Comparison of ENCODE assay signal across 12 mouse cellular contexts in the genomic region with DNA sequence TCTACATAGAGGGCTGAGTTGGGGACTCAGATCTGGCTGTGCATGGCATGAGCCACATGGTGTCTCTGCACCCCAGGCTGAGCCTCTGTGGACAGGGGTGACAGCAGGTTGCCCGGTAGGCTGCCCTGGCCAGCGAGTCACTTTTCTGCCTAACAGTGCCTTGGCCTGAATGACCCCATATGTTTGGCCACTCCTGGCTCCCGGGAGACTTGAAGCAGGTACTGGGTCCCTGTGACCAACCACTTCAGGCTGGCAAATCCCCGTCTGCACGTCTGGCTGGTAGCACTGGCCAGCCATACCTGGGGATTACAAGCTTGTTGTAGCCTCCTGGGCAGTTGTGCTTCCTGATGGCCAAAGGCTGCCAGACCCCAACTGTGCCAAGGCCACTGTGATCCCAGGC.
DNase-seq lines count a peak whose midpoint lies in the region; ATAC-seq and TF ChIP-seq lines count a peak whose summit lies in the region.
"Had no signal": no experiment of that assay in that cellular context is flagged by ENCODE, and none has a peak within 500 bp of the region (broad histone marks: within the 10 kb centered on the region; RNA-seq: fewer than 3 reads in every experiment).

No protein-coding gene starts in this region.

- TF ChIP-seq CTCF in forebrain, postnatal 0 days (IDR thresholded peaks at IDR 0.05; ENCODE audit: low read depth): no peak
- TF ChIP-seq CTCF in liver, adult 2 months (IDR thresholded peaks at IDR 0.05; ENCODE audit: low read depth, low read length): peak; percentile 28; the same call in 1 of the 2 replicates
- no peak for TF ChIP-seq CTCF in liver, postnatal 0 days (IDR thresholded peaks at IDR 0.05; ENCODE audit: low read depth)

- no peak for DNase-seq in forebrain, postnatal 0 days
- DNase-seq in liver, adult 2 months (ENCODE audit: extremely low read depth, low read depth, low spot score): no peak
- DNase-seq in liver, postnatal 0 days: no peak
- no peak for DNase-seq in hindbrain, embryonic 14.5 days (ENCODE audit: low spot score)
- no peak for DNase-seq in layer of hippocampus, adult 9-11 months
- DNase-seq: B cell, adult 2 months; cerebellum, adult 11 months; gastrocnemius, postnatal 25 days; liver had no signal

- H3K27me3 ChIP-seq in forebrain, embryonic 13.5 days: no peaks in the 10 kb centered on the region
- H3K27me3 ChIP-seq in forebrain, postnatal 0 days (ENCODE audit: insufficient read depth, low read length): no peaks in the 10 kb centered on the region
- no peaks in the 10 kb centered on the region for H3K27me3 ChIP-seq in liver, adult 2 months (ENCODE audit: control insufficient read depth, insufficient read depth, low read length)
- no peaks in the 10 kb centered on the region for H3K27me3 ChIP-seq in liver, postnatal 0 days (ENCODE audit: insufficient read depth, low read length)
- no peaks in the 10 kb centered on the region for H3K27me3 ChIP-seq in hindbrain, embryonic 14.5 days (ENCODE audit: control insufficient read depth, insufficient read depth, low read length)
- no peaks in the 10 kb centered on the region for H3K27me3 ChIP-seq in neural tube, embryonic 14.5 days (ENCODE audit: control insufficient read depth, insufficient read depth, low read length)

- peak overlapping the region; percentile 49 for H3K27ac ChIP-seq in forebrain, embryonic 13.5 days
- no peak overlapping the region for H3K27ac ChIP-seq in forebrain, postnatal 0 days (ENCODE audit: low read depth, low read length)
- H3K27ac ChIP-seq in liver, adult 2 months (replicated peaks; ENCODE audit: insufficient read depth, low read depth, low read length): no peak overlapping the region; the same call in 1 of the 2 replicates
- H3K27ac ChIP-seq in liver, postnatal 0 days (ENCODE audit: low read depth): no peak overlapping the region
- H3K27ac ChIP-seq in hindbrain, embryonic 14.5 days: peak overlapping the region; percentile 76
- H3K27ac ChIP-seq in neural tube, embryonic 14.5 days (ENCODE audit: low read depth, low read length): peak overlapping the region; percentile 52

- WGBS in forebrain, embryonic 13.5 days: 79% methylated on average over 5 of the region's 5 CpGs
- WGBS in forebrain, postnatal 0 days: 78% methylated on average over 5 of the region's 5 CpGs
- 40% methylated on average over 5 of the region's 5 CpGs for WGBS in liver, adult 2 months
- 69% methylated on average over 5 of the region's 5 CpGs for WGBS in liver, postnatal 0 days (ENCODE audit: insufficient replicate concordance)
- WGBS in hindbrain, embryonic 14.5 days: 87% methylated on average over 5 of the region's 5 CpGs
- 72% methylated on average over 5 of the region's 5 CpGs for WGBS in neural tube, embryonic 14.5 days

- H3K36me3 ChIP-seq in forebrain, embryonic 13.5 days (ENCODE audit: poor library complexity, severe bottlenecking): peaks cover 71% of the 10 kb centered on the region
- H3K36me3 ChIP-seq in forebrain, postnatal 0 days (ENCODE audit: insufficient read depth): peaks cover 29% of the 10 kb centered on the region
- H3K36me3 ChIP-seq in liver, adult 2 months (ENCODE audit: control insufficient read depth, insufficient read depth, low read length): no peaks in the 10 kb centered on the region
- peaks cover 29% of the 10 kb centered on the region for H3K36me3 ChIP-seq in liver, postnatal 0 days (replicated peaks; ENCODE audit: insufficient read depth, low read length)
- peaks cover 20% of the 10 kb centered on the region; the same call in 1 of the 2 replicates for H3K36me3 ChIP-seq in hindbrain, embryonic 14.5 days (replicated peaks; ENCODE audit: control insufficient read depth, insufficient read depth)
- H3K36me3 ChIP-seq in neural tube, embryonic 14.5 days (ENCODE audit: control insufficient read depth, insufficient read depth, low read length): peaks cover 16% of the 10 kb centered on the region; the same call in 1 of the 2 replicates

- no peak overlapping the region for H3K4me3 ChIP-seq in forebrain, embryonic 13.5 days
- H3K4me3 ChIP-seq in forebrain, postnatal 0 days (ENCODE audit: low read depth, low read length): no peak overlapping the region
- no peak overlapping the region for H3K4me3 ChIP-seq in liver, adult 2 months (ENCODE audit: insufficient read depth, low read depth, low read length)
- no peak overlapping the region for H3K4me3 ChIP-seq in liver, postnatal 0 days (ENCODE audit: low read depth, low read length)
- no peak overlapping the region for H3K4me3 ChIP-seq in hindbrain, embryonic 14.5 days (replicated peaks; ENCODE audit: low read length)
- no peak overlapping the region for H3K4me3 ChIP-seq in neural tube, embryonic 14.5 days (ENCODE audit: low read depth, low read length)

- peaks cover 27% of the 10 kb centered on the region for H3K4me1 ChIP-seq in forebrain, embryonic 13.5 days
- no peaks in the 10 kb centered on the region for H3K4me1 ChIP-seq in forebrain, postnatal 0 days (ENCODE audit: insufficient read depth)
- H3K4me1 ChIP-seq in liver, adult 2 months (ENCODE audit: control insufficient read depth, insufficient read depth, low read length): peaks cover 29% of the 10 kb centered on the region
- H3K4me1 ChIP-seq in liver, postnatal 0 days (ENCODE audit: insufficient read depth): peaks cover 25% of the 10 kb centered on the region
- peaks cover 29% of the 10 kb centered on the region for H3K4me1 ChIP-seq in hindbrain, embryonic 14.5 days (replicated peaks; ENCODE audit: control insufficient read depth, insufficient read depth, low read length)
- H3K4me1 ChIP-seq in neural tube, embryonic 14.5 days (ENCODE audit: control insufficient read depth, insufficient read depth, low read length): peaks cover 32% of the 10 kb centered on the region

- no peaks in the 10 kb centered on the region for H3K9me3 ChIP-seq in forebrain, embryonic 13.5 days (replicated peaks)
- H3K9me3 ChIP-seq in forebrain, postnatal 0 days (ENCODE audit: low read length): no peaks in the 10 kb centered on the region
- no peaks in the 10 kb centered on the region for H3K9me3 ChIP-seq in liver, postnatal 0 days (ENCODE audit: low read length)
- H3K9me3 ChIP-seq in hindbrain, embryonic 14.5 days (ENCODE audit: control insufficient read depth, low read length): no peaks in the 10 kb centered on the region
- no peaks in the 10 kb centered on the region for H3K9me3 ChIP-seq in neural tube, embryonic 14.5 days (ENCODE audit: control insufficient read depth, low read length)

- no peak for ATAC-seq in forebrain, embryonic 13.5 days
- no peak for ATAC-seq in forebrain, postnatal 0 days
- no peak for ATAC-seq in liver, postnatal 0 days
- ATAC-seq in hindbrain, embryonic 14.5 days (ENCODE audit: low FRiP score): no peak
- ATAC-seq in neural tube, embryonic 14.5 days (ENCODE audit: low read depth): no peak
- ATAC-seq in megakaryocyte, adult 5-6 weeks (ENCODE audit: poor library complexity, severe bottlenecking): no peak

- H3K79me2 ChIP-seq in liver, adult 2 months (ENCODE audit: control insufficient read depth, insufficient read depth, low read length): peaks cover 18% of the 10 kb centered on the region; the same call in 1 of the 2 replicates

- TF ChIP-seq EP300 in liver, postnatal 0 days (IDR thresholded peaks at IDR 0.05; ENCODE audit: low read depth): no peak

- H3K9ac ChIP-seq in forebrain, embryonic 13.5 days: no peak overlapping the region
- no peak overlapping the region for H3K9ac ChIP-seq in forebrain, postnatal 0 days
- H3K9ac ChIP-seq in liver, adult 2 months (ENCODE audit: low read depth, low read length): 0 out of 2 replicates have a peak overlapping the region, but pooled peaks have one; percentile 12
- no peak overlapping the region for H3K9ac ChIP-seq in liver, postnatal 0 days (replicated peaks)
- no peak overlapping the region for H3K9ac ChIP-seq in hindbrain, embryonic 14.5 days
- no peak overlapping the region for H3K9ac ChIP-seq in neural tube, embryonic 14.5 days (replicated peaks; ENCODE audit: low read depth, low read length)

- no peak overlapping the region for H3K4me2 ChIP-seq in forebrain, embryonic 13.5 days
- H3K4me2 ChIP-seq in forebrain, postnatal 0 days (ENCODE audit: low read depth): no peak overlapping the region
- no peak overlapping the region for H3K4me2 ChIP-seq in liver, postnatal 0 days (ENCODE audit: low read depth, low read length)
- no peak overlapping the region for H3K4me2 ChIP-seq in hindbrain, embryonic 14.5 days (replicated peaks)
- H3K4me2 ChIP-seq in neural tube, embryonic 14.5 days (ENCODE audit: low read depth, low read length): no peak overlapping the region

- no peak for TF ChIP-seq POLR2A in liver, adult 2 months (IDR thresholded peaks at IDR 0.05; ENCODE audit: extremely low read depth, insufficient read depth, low read length)

Comparison
In these comparisons a context has a peak if more than half of its experiments do, and no peak if none do; other contexts are left out.
1. H3K27ac ChIP-seq: peak in forebrain, embryonic 13.5 days (single experiment), hindbrain, embryonic 14.5 days (single experiment) and neural tube, embryonic 14.5 days (single experiment); none in forebrain, postnatal 0 days (single experiment), liver, adult 2 months (single experiment) and liver, postnatal 0 days (single experiment).